Mouse (Mus musculus) erythroid progenitor cell, adult 5-6 weeks (primary cell): ENCODE results near the gene C2cd5. TPM values are rescaled to one million over a fixed set of nuclear protein-coding genes. Genes with fewer than 3 reads are reported as not detected.

Experiments
- ATAC-seq: replicated peaks from 2 replicates; pipeline ENCODE4 v1.8.0; 2016; ENCODE audit warnings: moderate number of reproducible peaks, mild to moderate bottlenecking, moderate TSS enrichment, inconsistent platforms; ENCODE audit not compliant: poor library complexity, low FRiP score, severe bottlenecking
- total RNA-seq, 2 experiments: library from RNA; stranded (forward) in 1 of 2; stranded (reverse) in 1 of 2; fragments of 150-400 nt in 1 of 2; fragments of 186-747, 209-891 nt in 1 of 2; gene quantifications; 2 replicates each; pipeline versions ENCODE4 v1.2.3 to v1.2.4; 2015 to 2017; ENCODE audit warnings: low replicate concordance in 2 of 2

C2cd5 gene
- total RNA-seq, 2 experiments from 2014 or later, result 103 to 112 TPM

DNA sequence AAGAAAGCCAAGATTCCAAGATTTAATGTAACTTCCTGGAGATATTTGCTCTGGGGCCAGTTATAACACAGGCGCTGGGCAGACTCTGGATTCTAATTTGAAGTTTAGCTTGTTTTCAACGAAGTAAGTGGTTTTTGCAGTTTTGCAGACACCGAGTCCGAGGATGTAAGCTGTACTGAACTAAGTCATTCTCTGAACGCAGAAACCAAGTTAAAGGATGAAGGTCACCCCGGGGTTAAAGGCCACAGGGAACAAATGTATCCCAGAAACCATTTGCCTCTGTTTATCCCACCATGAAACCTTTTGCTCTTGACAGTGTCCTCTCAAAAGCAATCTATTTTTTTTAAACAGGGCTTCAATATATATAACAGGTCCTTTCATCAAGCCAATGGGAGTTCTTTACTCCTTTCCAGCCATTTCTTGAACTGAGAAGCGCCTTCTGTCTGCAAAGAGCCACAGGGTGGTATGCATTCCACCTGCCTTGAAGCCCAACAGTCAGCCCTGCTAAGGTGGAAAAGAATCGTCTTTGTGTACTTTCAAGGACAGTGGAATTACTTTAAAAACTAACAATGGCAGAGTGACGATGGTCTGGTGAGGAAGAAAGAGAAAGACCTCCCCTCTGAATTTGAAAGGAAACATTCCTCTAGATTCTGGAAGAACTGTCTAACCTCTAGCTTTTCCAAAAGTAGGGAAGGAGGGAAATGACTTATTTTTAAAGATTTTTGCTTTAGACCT, 138.1 kb downstream of the C2cd5 start:
- ATAC-seq, result no peak

Other genes with a start within 250 kb of the C2cd5 start
- gene St8sia1, start 135.7 kb downstream of the C2cd5 start, total RNA-seq (2015; ENCODE audit: low replicate concordance), result 1.7 TPM in 1 of 2 replicates, not detected in the other
- not detected in 2 replicates for gene St8sia1, start 135.7 kb downstream of the C2cd5 start, total RNA-seq (2017; ENCODE audit: low replicate concordance)
- 37.1 and 59.1 TPM in 2 replicates for gene Etnk1, start 67.1 kb upstream of the C2cd5 start, total RNA-seq (2015; ENCODE audit: low replicate concordance)
- 44.7 and 50.4 TPM in 2 replicates for gene Etnk1, start 67.1 kb upstream of the C2cd5 start, total RNA-seq (2017; ENCODE audit: low replicate concordance)